Mouse (Mus musculus) cerebellum, postnatal 14 days (tissue): ENCODE results near the gene Fbn1.

ENCODE experiments used
- DNase-seq, 2 experiments: peaks; one replicate each; pipeline ENCODE4 v3.0.0; 2021; ENCODE audit warnings: mixed read lengths in 2 of 2

Gene Fbn1

GRCm38 (mm10) chr2:125285777-125286176 lies 222.0 kb downstream of the Fbn1 start:
- DNase-seq: peak; percentile 30

- no peak for DNase-seq
Measured at GRCm38 (mm10) chr2:125282334-125283206, 225.2 kb downstream of the Fbn1 start.

- peak; percentile 27 to 48 for DNase-seq
Measured at GRCm38 (mm10) chr2:125279995-125280394, 227.8 kb downstream of the Fbn1 start.

- DNase-seq: no peak
Measured at GRCm38 (mm10) chr2:125278474-125278873, 229.3 kb downstream of the Fbn1 start.

- DNase-seq: no peak
Measured at GRCm38 (mm10) chr2:125276692-125277091, 231.1 kb downstream of the Fbn1 start.

GRCm38 (mm10) chr2:125275617-125276016 lies 232.2 kb downstream of the Fbn1 start:
- DNase-seq: no peak

GRCm38 (mm10) chr2:125268876-125269275 lies 238.9 kb downstream of the Fbn1 start:
- DNase-seq: no peak

- no peak for DNase-seq
Measured at GRCm38 (mm10) chr2:125263753-125264152, 244.0 kb downstream of the Fbn1 start.

GRCm38 (mm10) chr2:125263056-125263455 lies 244.7 kb downstream of the Fbn1 start:
- peak; percentile 47 to 55 for DNase-seq

- no peak for DNase-seq
Measured at GRCm38 (mm10) chr2:125260326-125260725, 247.5 kb downstream of the Fbn1 start.

- DNase-seq: peak; percentile 42 to 52
Measured at GRCm38 (mm10) chr2:125259230-125260120, 248.3 kb downstream of the Fbn1 start.

GRCm38 (mm10) chr2:125255886-125256285 lies 251.9 kb downstream of the Fbn1 start:
- DNase-seq: no peak

- no peak for DNase-seq
Measured at GRCm38 (mm10) chr2:125254630-125255029, 253.2 kb downstream of the Fbn1 start.

GRCm38 (mm10) chr2:125253699-125254098 lies 254.1 kb downstream of the Fbn1 start:
- DNase-seq: no peak

GRCm38 (mm10) chr2:125252275-125252674 lies 255.5 kb downstream of the Fbn1 start:
- DNase-seq: peak; percentile 66 to 79

GRCm38 (mm10) chr2:125251781-125252180 lies 256.0 kb downstream of the Fbn1 start:
- DNase-seq: peak in 1 of 2 experiments; percentile 18
